Comparison of ENCODE assay signal across 8 mouse cellular contexts in genomic region chr3:52044651-52045050, GRCm38 (mm10).
DNase-seq lines count a peak whose midpoint lies in the region; ATAC-seq and TF ChIP-seq lines count a peak whose summit lies in the region.

No protein-coding gene starts in this region.

- no peaks in the 10 kb centered on the region for H3K36me3 ChIP-seq in kidney, embryonic 16.5 days (ENCODE audit: insufficient read depth, low read length)
- H3K36me3 ChIP-seq in liver, postnatal 0 days (replicated peaks; ENCODE audit: insufficient read depth, low read length) = no peaks in the 10 kb centered on the region

- no peak overlapping the region for H3K4me3 ChIP-seq in kidney, embryonic 16.5 days (ENCODE audit: low read length)
- H3K4me3 ChIP-seq in liver, postnatal 0 days (ENCODE audit: low read depth, low read length) = no peak overlapping the region

- peaks cover 47% of the 10 kb centered on the region for H3K4me1 ChIP-seq in kidney, embryonic 16.5 days (ENCODE audit: insufficient read depth, low read length)
- peaks cover 29% of the 10 kb centered on the region for H3K4me1 ChIP-seq in liver, postnatal 0 days (ENCODE audit: insufficient read depth)

- no peaks in the 10 kb centered on the region for H3K9me3 ChIP-seq in kidney, embryonic 16.5 days (ENCODE audit: low read length)
- H3K9me3 ChIP-seq in liver, postnatal 0 days (ENCODE audit: low read length) = no peaks in the 10 kb centered on the region

- peak overlapping the region; percentile 59 for H3K4me2 ChIP-seq in kidney, embryonic 16.5 days (replicated peaks; ENCODE audit: low read depth, low read length)
- no peak overlapping the region; the same call in 1 of the 2 replicates for H3K4me2 ChIP-seq in liver, postnatal 0 days (ENCODE audit: low read depth, low read length)

- 14% methylated on average over 14 of the region's 14 CpGs for WGBS in kidney, embryonic 16.5 days
- WGBS in liver, postnatal 0 days (ENCODE audit: insufficient replicate concordance) = 54% methylated on average over 14 of the region's 14 CpGs

- no peak for TF ChIP-seq CTCF in liver, postnatal 0 days (IDR thresholded peaks at IDR 0.05; ENCODE audit: low read depth)

- intact Hi-C loops in heart, postnatal 10 days (cut with DNase I) = loop anchor here (5.0 kb wide), 2 partner anchors 132 to 153 kb away; no protein-coding TSS in a partner anchor
- intact Hi-C loops in gastrocnemius, postnatal 36 days (cut with DNase I) = loop anchor here (5.0 to 10.0 kb wide), 2 partner anchors 58 to 340 kb away; no protein-coding TSS in a partner anchor

- no peaks in the 10 kb centered on the region for H3K27me3 ChIP-seq in kidney, embryonic 16.5 days (ENCODE audit: insufficient read depth, low read length)
- no peaks in the 10 kb centered on the region for H3K27me3 ChIP-seq in liver, postnatal 0 days (ENCODE audit: insufficient read depth, low read length)

- peak overlapping the region; percentile 73 for H3K9ac ChIP-seq in kidney, embryonic 16.5 days (replicated peaks; ENCODE audit: low read length)
- 0 out of 2 replicates have a peak overlapping the region, but pooled peaks have one; percentile 3 for H3K9ac ChIP-seq in liver, postnatal 0 days (replicated peaks)

- ATAC-seq in kidney, embryonic 16.5 days (ENCODE audit: low FRiP score, low TSS enrichment) = no peak
- no peak for ATAC-seq in liver, postnatal 0 days

- no peak for TF ChIP-seq EP300 in liver, postnatal 0 days (IDR thresholded peaks at IDR 0.05; ENCODE audit: low read depth)

- no peak for DNase-seq in kidney, adult 8-10 months
- peak; percentile 56 to 58 for DNase-seq in cerebellum, postnatal 25 days
- DNase-seq in heart, postnatal 10 days = peak; percentile 54 to 63
- DNase-seq in liver, postnatal 0 days = no peak
- no peak for DNase-seq in urinary bladder, postnatal 14 days (ENCODE audit: low spot score)
- no peak for DNase-seq in gastrocnemius, postnatal 36 days
- no peak for DNase-seq in lung, adult 18-20 months

- peak overlapping the region; percentile 97 for H3K27ac ChIP-seq in kidney, embryonic 16.5 days (ENCODE audit: low read length)
- no peak overlapping the region for H3K27ac ChIP-seq in liver, postnatal 0 days (ENCODE audit: low read depth)

Comparison
In these comparisons a context has a peak if more than half of its experiments do, and no peak if none do; other contexts are left out.
1. DNase-seq: peak in cerebellum, postnatal 25 days (2 of 2) and heart, postnatal 10 days (2 of 2); none in kidney, adult 8-10 months (0 of 2), liver, postnatal 0 days (single experiment), urinary bladder, postnatal 14 days (single experiment), gastrocnemius, postnatal 36 days (0 of 2) and lung, adult 18-20 months (0 of 2).